8 mouse cellular contexts compared by ENCODE assay signal in genomic region chr2:167588774-167589577, GRCm38 (mm10). TPM values are rescaled to one million over a fixed set of nuclear protein-coding genes. Genes with fewer than 3 reads are reported as not detected.
DNase-seq lines count a peak whose midpoint lies in the region; ATAC-seq and TF ChIP-seq lines count a peak whose summit lies in the region.

No protein-coding gene starts in this region.

- TF ChIP-seq POLR2A in testis, adult 2 months (IDR thresholded peaks at IDR 0.05; ENCODE audit: control insufficient read depth, low read depth, low read length), result no peak

- H3K36me3 ChIP-seq in testis, adult 2 months (ENCODE audit: control insufficient read depth, insufficient read depth, low read length), result no peaks in the 10 kb centered on the region
- no peaks in the 10 kb centered on the region for H3K36me3 ChIP-seq in hindbrain, postnatal 0 days (ENCODE audit: insufficient read depth, low read length)
- H3K36me3 ChIP-seq in liver, embryonic 13.5 days, result no peaks in the 10 kb centered on the region
- H3K36me3 ChIP-seq in neural tube, embryonic 15.5 days, result no peaks in the 10 kb centered on the region

- no peaks in the 10 kb centered on the region for H3K27me3 ChIP-seq in testis, adult 2 months (ENCODE audit: control insufficient read depth, insufficient read depth, low read length)
- no peaks in the 10 kb centered on the region for H3K27me3 ChIP-seq in hindbrain, postnatal 0 days (ENCODE audit: insufficient read depth, low read length)
- H3K27me3 ChIP-seq in liver, embryonic 13.5 days, result no peaks in the 10 kb centered on the region
- H3K27me3 ChIP-seq in neural tube, embryonic 15.5 days (replicated peaks), result no peaks in the 10 kb centered on the region; the same call in 1 of the 2 replicates

- peaks cover 15% of the 10 kb centered on the region for H3K4me1 ChIP-seq in testis, adult 2 months (ENCODE audit: control insufficient read depth, insufficient read depth, low read length)
- H3K4me1 ChIP-seq in hindbrain, postnatal 0 days (ENCODE audit: insufficient read depth, low read length), result no peaks in the 10 kb centered on the region; the same call in 1 of the 2 replicates
- peaks cover 47% of the 10 kb centered on the region for H3K4me1 ChIP-seq in liver, embryonic 13.5 days (replicated peaks)
- peaks cover 8% of the 10 kb centered on the region; the same call in 1 of the 2 replicates for H3K4me1 ChIP-seq in neural tube, embryonic 15.5 days

- TF ChIP-seq CTCF in testis, adult 2 months (IDR thresholded peaks at IDR 0.05; ENCODE audit: control insufficient read depth, insufficient read depth, insufficient replicate concordance, low read depth, low read length), result no peak
- no peak for TF ChIP-seq CTCF in gastrocnemius, adult 2 months (IDR thresholded peaks at IDR 0.05)
- no peak for TF ChIP-seq CTCF in hindbrain, postnatal 0 days (IDR thresholded peaks at IDR 0.05; ENCODE audit: low read depth)

- H3K4me2 ChIP-seq in hindbrain, postnatal 0 days (ENCODE audit: low read depth, low read length), result 0 out of 2 replicates have a peak overlapping the region, but pooled peaks have one; percentile 5
- peak overlapping the region; percentile 81 for H3K4me2 ChIP-seq in liver, embryonic 13.5 days
- H3K4me2 ChIP-seq in neural tube, embryonic 15.5 days, result peak overlapping the region; percentile 29

- H3K9me3 ChIP-seq in hindbrain, postnatal 0 days (ENCODE audit: low read length), result no peaks in the 10 kb centered on the region
- no peaks in the 10 kb centered on the region for H3K9me3 ChIP-seq in liver, embryonic 13.5 days (replicated peaks)
- no peaks in the 10 kb centered on the region for H3K9me3 ChIP-seq in neural tube, embryonic 15.5 days (replicated peaks)

- H3K4me3 ChIP-seq in testis, adult 2 months (ENCODE audit: control insufficient read depth, low read depth, low read length), result peak overlapping the region; percentile 26
- H3K4me3 ChIP-seq in gastrocnemius, adult 2 months, result peak overlapping the region; percentile 72
- no peak overlapping the region for H3K4me3 ChIP-seq in hindbrain, postnatal 0 days (ENCODE audit: low read length)
- peak overlapping the region; percentile 64 for H3K4me3 ChIP-seq in liver, embryonic 13.5 days (replicated peaks)
- no peak overlapping the region for H3K4me3 ChIP-seq in neural tube, embryonic 15.5 days (replicated peaks)

- DNase-seq in testis, postnatal 10 days (ENCODE audit: low spot score), result no peak
- DNase-seq in gastrocnemius, adult 2 months, result peak; percentile 68
- no peak for DNase-seq in hindbrain, postnatal 0 days (ENCODE audit: low spot score)
- peak; percentile 55 for DNase-seq in liver, embryonic 13.5 days
- no peak for DNase-seq in right cerebral cortex, adult 18-20 months

- H3K9ac ChIP-seq in hindbrain, postnatal 0 days (replicated peaks; ENCODE audit: low read length), result no peak overlapping the region
- H3K9ac ChIP-seq in liver, embryonic 13.5 days, result peak overlapping the region; percentile 76
- H3K9ac ChIP-seq in neural tube, embryonic 15.5 days (replicated peaks), result no peak overlapping the region

- no peak for ATAC-seq in hindbrain, postnatal 0 days
- peak; percentile 77 for ATAC-seq in liver, embryonic 13.5 days (ENCODE audit: low read depth)
- ATAC-seq in neural tube, embryonic 15.5 days (ENCODE audit: low FRiP score), result 0 out of 2 replicates have a peak, but pooled peaks have one; percentile 8
- ATAC-seq in cerebellum, adult (ENCODE audit: insufficient number of reproducible peaks, low FRiP score, low TSS enrichment), result no peak

- intact Hi-C loops in gastrocnemius, adult 2 months (cut with DNase I), result loop anchor here (2.0 kb wide), 1 partner anchor 18 kb away; no protein-coding TSS in a partner anchor

- 19% methylated on average over 21 of the region's 21 CpGs for WGBS in hindbrain, postnatal 0 days
- 3% methylated on average over 21 of the region's 21 CpGs for WGBS in liver, embryonic 13.5 days (ENCODE audit: insufficient replicate concordance)
- 14% methylated on average over 21 of the region's 21 CpGs for WGBS in neural tube, embryonic 15.5 days

- peak overlapping the region; percentile 19; the same call in 1 of the 2 replicates for H3K27ac ChIP-seq in testis, adult 2 months (ENCODE audit: control insufficient read depth, insufficient read depth, low read depth, low read length)
- peak overlapping the region; percentile 88 for H3K27ac ChIP-seq in gastrocnemius, adult 2 months
- no peak overlapping the region for H3K27ac ChIP-seq in hindbrain, postnatal 0 days
- peak overlapping the region; percentile 78 for H3K27ac ChIP-seq in liver, embryonic 13.5 days
- no peak overlapping the region; the same call in 1 of the 2 replicates for H3K27ac ChIP-seq in neural tube, embryonic 15.5 days (replicated peaks)

RNA-seq across cellular contexts. Expression of gene Ube2v1, which starts 42.9 kb away (rescaled TPM):
- 17.9 and 21.6 TPM in 2 replicates for polyA plus RNA-seq in testis, adult 2 months (2012; rRNA removed)
- 100 to 1,000 TPM; 170 to 181 TPM for total RNA-seq in gastrocnemius, adult 2 months (2021)
- 209 and 247 TPM in 2 replicates for total RNA-seq in hindbrain, postnatal 0 days (2014; rRNA removed)
- 380 and 384 TPM in 2 replicates for polyA plus RNA-seq in hindbrain, postnatal 0 days (2015; fragmentation: Nextera tagmentation; extraction: Ambion mirVana)
- polyA plus RNA-seq in liver, embryonic 13.5 days (2015; fragmentation: Nextera tagmentation; extraction: Ambion mirVana), result 205 and 229 TPM in 2 replicates
- 351 and 371 TPM in 2 replicates for polyA plus RNA-seq in neural tube, embryonic 15.5 days (2015; fragmentation: Nextera tagmentation; extraction: Ambion mirVana)

RNA-seq across cellular contexts. Expression of gene Snai1, which starts 51.0 kb away (rescaled TPM):
- polyA plus RNA-seq in testis, adult 2 months (2012; rRNA removed), result 7.9 TPM in 2 replicates
- 1 to 10 TPM; 1.1 to 1.2 TPM for total RNA-seq in gastrocnemius, adult 2 months (2021)
- 0.93 and 1.2 TPM in 2 replicates for total RNA-seq in hindbrain, postnatal 0 days (2014; rRNA removed)
- 3.6 and 4.3 TPM in 2 replicates for polyA plus RNA-seq in hindbrain, postnatal 0 days (2015; fragmentation: Nextera tagmentation; extraction: Ambion mirVana)
- 1.8 and 2.5 TPM in 2 replicates for polyA plus RNA-seq in liver, embryonic 13.5 days (2015; fragmentation: Nextera tagmentation; extraction: Ambion mirVana)
- polyA plus RNA-seq in neural tube, embryonic 15.5 days (2015; fragmentation: Nextera tagmentation; extraction: Ambion mirVana), result 6.3 and 8.6 TPM in 2 replicates

Comparison
In these comparisons a context has a peak if more than half of its experiments do, and no peak if none do; other contexts are left out.
1. H3K27ac ChIP-seq: peak in testis, adult 2 months (single experiment), gastrocnemius, adult 2 months (single experiment) and liver, embryonic 13.5 days (single experiment); none in hindbrain, postnatal 0 days (single experiment) and neural tube, embryonic 15.5 days (single experiment).
2. H3K4me3 ChIP-seq: peak in testis, adult 2 months (single experiment), gastrocnemius, adult 2 months (single experiment) and liver, embryonic 13.5 days (single experiment); none in hindbrain, postnatal 0 days (single experiment) and neural tube, embryonic 15.5 days (single experiment).
3. DNase-seq: peak in gastrocnemius, adult 2 months (single experiment) and liver, embryonic 13.5 days (single experiment); none in testis, postnatal 10 days (single experiment), hindbrain, postnatal 0 days (single experiment) and right cerebral cortex, adult 18-20 months (single experiment).
4. ATAC-seq: peak in liver, embryonic 13.5 days (single experiment) and neural tube, embryonic 15.5 days (single experiment); none in hindbrain, postnatal 0 days (single experiment) and cerebellum, adult (single experiment).
5. H3K4me2 ChIP-seq: peak in every context shown above with its lines; median percentile 81 in liver, embryonic 13.5 days; 29 in neural tube, embryonic 15.5 days; 5 in hindbrain, postnatal 0 days.